Mouse (Mus musculus): Measurements from ENCODE around the gene Gnpnat1. TPM values are rescaled to one million over a fixed set of nuclear protein-coding genes. Genes with fewer than 3 reads are reported as not detected.

The Gnpnat1 gene
- polyA plus RNA-seq, 1 experiment from 2014 or later = 55.6 TPM

DNA sequence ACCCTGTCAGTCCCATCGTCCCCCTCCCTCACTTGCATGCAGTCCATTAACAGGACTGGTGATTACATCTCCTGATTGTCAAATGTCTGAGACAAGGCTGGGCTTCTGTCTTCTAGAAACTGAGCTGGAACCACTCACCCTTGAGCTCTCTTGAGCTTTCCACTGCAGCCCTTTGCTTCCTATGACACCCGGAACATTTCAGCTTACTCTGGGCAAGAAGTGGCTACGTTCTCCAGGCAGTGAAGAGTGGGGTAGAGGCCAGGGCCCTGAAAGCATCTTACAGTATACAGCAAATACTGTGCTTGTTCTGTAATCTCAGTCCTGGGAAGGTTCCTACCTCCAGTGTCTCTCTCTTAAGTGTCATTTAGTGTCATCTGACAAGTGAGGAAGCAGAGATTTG, 15.5 kb downstream of the Gnpnat1 start:
- ATAC-seq (replicated peaks; ENCODE audit: low FRiP score) = no peak; the same call in 1 of the 2 replicates
- Histone ChIP-seq H3K36me3 (no peaks in the 10 kb centered on the region), H3K9me3 (replicated peaks) (no peaks in the 10 kb centered on the region), H3K4me1 (peaks cover 17% of the 10 kb centered on the region), H3K4me2 (peak overlapping the region; percentile 81), H3K9ac (peak overlapping the region; percentile 86), H3K4me3 (replicated peaks) (peak overlapping the region; percentile 81), H3K27me3 (no peaks in the 10 kb centered on the region), H3K27ac (peak overlapping the region; percentile 93)
- WGBS = 16% methylated on average over 3 of the region's 3 CpGs

DNA sequence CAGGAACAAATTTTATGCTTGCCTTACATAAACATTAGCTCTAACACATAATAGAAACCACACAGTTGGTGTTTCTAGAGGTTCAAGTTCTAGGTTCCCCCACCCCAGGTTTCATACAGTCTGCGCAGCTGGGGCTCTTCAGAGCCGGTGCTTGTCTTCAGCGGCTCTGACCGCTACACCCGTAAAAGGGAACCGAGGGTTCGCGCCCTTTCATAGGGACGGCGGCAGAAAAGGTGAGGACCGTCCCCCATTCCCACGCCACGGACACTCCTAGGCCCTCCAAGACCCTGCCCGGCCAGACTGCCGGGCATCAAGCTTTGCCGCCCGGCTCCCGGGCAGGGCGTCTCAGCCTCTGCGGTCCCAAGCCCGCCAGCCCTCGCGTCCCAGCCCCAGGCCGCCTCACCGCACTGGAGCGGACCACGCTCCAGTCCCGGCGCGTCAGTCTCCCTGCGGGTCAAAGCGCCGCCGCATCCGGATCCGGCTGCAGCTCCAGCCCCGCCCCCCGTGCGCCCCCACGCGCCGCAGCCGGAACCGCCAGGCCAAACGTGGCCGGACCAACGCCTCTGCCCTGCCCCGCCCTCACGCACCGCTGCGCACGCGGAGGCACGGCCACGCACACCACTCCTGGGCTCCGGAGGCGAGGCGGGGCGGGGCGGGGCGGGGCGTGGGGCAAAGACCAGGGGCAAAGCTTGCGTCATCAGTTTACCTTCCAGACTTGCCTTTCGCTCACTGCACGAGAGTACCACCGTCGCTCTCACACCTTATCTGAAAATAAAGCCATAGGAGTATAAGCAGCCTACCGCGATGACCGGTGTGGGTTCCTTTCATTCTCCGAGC, 16.1 kb downstream of the Gnpnat1 start:
- H3K9me3 ChIP-seq (replicated peaks) = no peaks in the 10 kb centered on the region
- peak overlapping the region; percentile 81 for H3K4me2 ChIP-seq
- no peaks in the 10 kb centered on the region for H3K27me3 ChIP-seq
- H3K36me3 ChIP-seq = no peaks in the 10 kb centered on the region
- peak overlapping the region; percentile 86 for H3K9ac ChIP-seq
- WGBS = under 1% methylated on average over 68 of the region's 71 CpGs
- H3K27ac ChIP-seq = peak overlapping the region; percentile 93
- ATAC-seq (replicated peaks; ENCODE audit: low FRiP score) = peak; percentile 97
- H3K4me3 ChIP-seq (replicated peaks) = peak overlapping the region; percentile 81
- peaks cover 17% of the 10 kb centered on the region for H3K4me1 ChIP-seq

DNA sequence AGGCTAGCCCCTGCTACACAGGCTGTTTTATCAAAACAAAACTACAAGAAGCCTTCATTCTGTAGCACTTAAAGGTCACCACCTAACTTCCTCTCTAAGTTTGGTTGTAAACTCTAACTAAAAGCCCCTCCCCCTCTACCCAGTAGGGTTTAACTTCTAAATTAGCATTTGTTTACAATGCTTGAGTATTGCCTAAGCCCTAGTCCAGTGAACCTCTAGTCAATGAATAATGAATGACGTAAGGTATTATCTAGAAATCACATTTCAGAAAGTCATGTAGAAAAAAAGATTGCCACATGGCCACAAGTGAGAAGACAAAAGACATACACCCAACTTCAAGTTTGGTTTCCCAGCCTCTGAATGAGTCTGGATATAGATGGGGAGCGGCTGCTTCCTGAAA, 17.2 kb downstream of the Gnpnat1 start:
- ATAC-seq (replicated peaks; ENCODE audit: low FRiP score) = peak; percentile 27; the same call in 1 of the 2 replicates
- peaks cover 17% of the 10 kb centered on the region for H3K4me1 ChIP-seq
- H3K4me2 ChIP-seq = peak overlapping the region; percentile 81
- H3K27ac ChIP-seq = peak overlapping the region; percentile 93
- peaks cover 8% of the 10 kb centered on the region; the same call in 1 of the 2 replicates for H3K36me3 ChIP-seq
- H3K9ac ChIP-seq = 0 out of 2 replicates have a peak overlapping the region, but pooled peaks have one; percentile 86
- no peaks in the 10 kb centered on the region for H3K9me3 ChIP-seq (replicated peaks)
- no peaks in the 10 kb centered on the region for H3K27me3 ChIP-seq
- WGBS = 18% methylated on average over 2 of the region's 2 CpGs
- peak overlapping the region; percentile 81 for H3K4me3 ChIP-seq (replicated peaks)

DNA sequence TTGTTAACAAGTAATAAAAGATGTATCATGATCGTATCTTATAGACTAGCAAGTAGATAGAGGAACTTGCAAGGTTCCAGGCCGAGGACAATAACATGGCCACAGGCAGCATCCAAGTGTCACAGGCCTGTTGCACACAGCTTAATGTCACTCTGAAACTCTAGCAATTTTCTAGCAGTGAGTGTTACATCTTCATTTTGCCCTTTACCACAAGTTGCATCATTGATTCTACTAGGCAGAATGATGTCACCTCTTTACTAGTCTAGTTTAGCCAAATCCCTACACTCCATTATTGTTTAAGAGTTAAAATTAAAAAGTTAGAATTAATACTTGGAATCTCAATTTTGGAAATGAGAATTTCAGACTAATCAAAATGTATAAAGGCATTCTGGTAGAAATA, 19.1 kb downstream of the Gnpnat1 start:
- no peak for ATAC-seq (replicated peaks; ENCODE audit: low FRiP score)

DNA sequence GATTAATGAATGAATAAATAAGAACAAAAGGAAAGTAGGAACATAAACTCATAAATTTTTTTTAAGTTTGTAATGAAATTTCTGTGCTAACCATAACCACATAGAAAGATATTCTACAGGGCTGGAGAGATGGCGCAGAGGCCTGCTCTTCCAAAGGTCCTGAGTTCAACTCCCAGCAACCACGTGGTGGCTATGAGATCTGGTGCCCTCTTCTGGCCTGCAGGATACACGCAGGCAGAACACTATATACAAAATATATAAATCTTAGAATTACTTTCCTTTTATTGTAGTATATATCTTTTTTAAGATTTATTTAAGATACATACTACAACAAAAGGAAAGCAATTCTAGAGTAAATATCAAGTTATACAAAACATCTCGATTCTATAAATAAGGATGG, 21.8 kb downstream of the Gnpnat1 start:
- Histone ChIP-seq H3K27ac (no peak overlapping the region), H3K4me1 (peaks cover 12% of the 10 kb centered on the region), H3K9ac (no peak overlapping the region), H3K4me3 (replicated peaks) (no peak overlapping the region), H3K9me3 (replicated peaks) (no peaks in the 10 kb centered on the region), H3K27me3 (no peaks in the 10 kb centered on the region), H3K36me3 (peaks cover 48% of the 10 kb centered on the region), H3K4me2 (no peak overlapping the region)
- ATAC-seq (replicated peaks; ENCODE audit: low FRiP score) = no peak
- 85% methylated on average over 4 of the region's 4 CpGs for WGBS

More for the DNA sequence above, 19.1 kb downstream of the Gnpnat1 start:
- Histone ChIP-seq H3K27me3 (no peaks in the 10 kb centered on the region), H3K27ac (no peak overlapping the region), H3K9me3 (replicated peaks) (no peaks in the 10 kb centered on the region), H3K4me2 (no peak overlapping the region), H3K36me3 (peaks cover 23% of the 10 kb centered on the region), H3K4me3 (replicated peaks) (no peak overlapping the region), H3K9ac (no peak overlapping the region), H3K4me1 (peaks cover 17% of the 10 kb centered on the region)
- WGBS = 90% methylated on average over 2 of the region's 2 CpGs

DNA sequence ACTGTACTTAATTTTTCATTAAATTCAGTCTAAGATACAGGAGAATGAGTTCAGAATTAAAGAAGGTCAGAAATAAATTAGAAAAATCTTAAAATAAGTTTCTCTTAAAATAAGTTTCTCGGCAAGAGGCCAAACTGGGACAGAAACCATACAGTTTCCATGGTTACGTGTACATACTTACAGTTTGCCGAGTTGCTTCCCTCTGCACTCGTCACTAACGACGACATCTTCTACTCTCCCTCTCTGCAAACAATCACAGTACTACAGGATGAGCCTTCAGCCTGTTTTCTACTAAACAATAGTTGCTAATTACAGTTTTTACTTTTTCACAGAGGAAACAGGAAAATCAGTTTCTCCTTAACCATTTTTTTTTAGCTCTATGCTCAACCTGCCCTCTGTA, 24.0 kb downstream of the Gnpnat1 start:
- H3K9ac ChIP-seq = no peak overlapping the region
- H3K27ac ChIP-seq = no peak overlapping the region
- WGBS = 89% methylated on average over 6 of the region's 6 CpGs
- H3K4me2 ChIP-seq = no peak overlapping the region
- H3K4me3 ChIP-seq (replicated peaks) = no peak overlapping the region
- H3K27me3 ChIP-seq = no peaks in the 10 kb centered on the region
- H3K4me1 ChIP-seq = no peaks in the 10 kb centered on the region
- ATAC-seq (replicated peaks; ENCODE audit: low FRiP score) = no peak
- H3K9me3 ChIP-seq (replicated peaks) = no peaks in the 10 kb centered on the region
- peaks cover 48% of the 10 kb centered on the region for H3K36me3 ChIP-seq

DNA sequence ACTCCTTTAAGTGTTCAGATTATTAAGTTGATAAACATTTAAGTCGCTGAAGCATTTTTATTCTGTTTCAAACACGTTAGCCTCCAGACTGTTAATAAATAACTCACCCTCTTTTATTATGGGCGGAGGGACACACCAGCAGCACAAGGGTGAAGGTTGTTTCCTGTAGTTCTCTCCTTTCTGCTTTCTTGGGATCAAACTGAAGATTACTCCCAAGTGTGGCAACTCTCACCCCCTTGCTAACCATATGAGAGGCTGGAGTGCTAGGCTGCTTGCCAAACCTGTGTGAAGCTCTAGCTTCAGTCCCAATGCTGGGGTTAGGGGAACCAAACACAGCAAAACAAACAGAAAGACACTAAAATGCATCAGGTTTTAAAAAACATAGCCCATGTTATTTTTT, 25.9 kb downstream of the Gnpnat1 start:
- H3K9ac ChIP-seq = no peak overlapping the region
- H3K27me3 ChIP-seq = no peaks in the 10 kb centered on the region
- peak overlapping the region; percentile 54; the same call in 1 of the 2 replicates for H3K27ac ChIP-seq
- no peak overlapping the region for H3K4me3 ChIP-seq (replicated peaks)
- WGBS = 45% methylated on average over 3 of the region's 3 CpGs
- no peaks in the 10 kb centered on the region for H3K9me3 ChIP-seq (replicated peaks)
- no peak for ATAC-seq (replicated peaks; ENCODE audit: low FRiP score)
- peaks cover 48% of the 10 kb centered on the region for H3K36me3 ChIP-seq
- H3K4me2 ChIP-seq = no peak overlapping the region
- no peaks in the 10 kb centered on the region for H3K4me1 ChIP-seq

DNA sequence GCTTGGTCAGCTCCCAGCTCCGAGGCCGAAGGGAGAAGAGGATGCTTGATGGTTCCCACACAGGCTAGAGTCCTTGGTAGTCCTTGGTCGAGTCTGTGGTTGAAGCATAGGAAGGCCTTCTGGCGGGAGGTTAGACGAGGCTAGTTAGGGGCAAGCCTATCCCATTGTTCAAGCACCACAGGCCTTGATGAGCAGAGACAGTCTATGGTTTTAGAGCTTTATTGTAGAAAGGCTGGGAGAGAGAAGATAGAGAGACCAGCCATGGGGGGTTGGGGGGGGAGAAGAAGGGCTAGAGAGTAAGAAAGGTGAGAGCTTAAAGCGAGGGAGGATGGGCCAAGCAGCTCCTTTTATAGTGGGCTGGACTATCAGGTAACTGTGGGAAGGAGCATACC, 39.5 kb downstream of the Gnpnat1 start:
- H3K4me3 ChIP-seq (replicated peaks) = no peak overlapping the region
- no peaks in the 10 kb centered on the region for H3K9me3 ChIP-seq (replicated peaks)
- H3K9ac ChIP-seq = no peak overlapping the region
- H3K4me1 ChIP-seq = no peaks in the 10 kb centered on the region
- no peak for ATAC-seq (replicated peaks; ENCODE audit: low FRiP score)
- H3K4me2 ChIP-seq = no peak overlapping the region
- no peak overlapping the region for H3K27ac ChIP-seq
- WGBS = 90% methylated on average over 6 of the region's 6 CpGs
- H3K36me3 ChIP-seq = peaks cover 33% of the 10 kb centered on the region
- H3K27me3 ChIP-seq = no peaks in the 10 kb centered on the region

DNA sequence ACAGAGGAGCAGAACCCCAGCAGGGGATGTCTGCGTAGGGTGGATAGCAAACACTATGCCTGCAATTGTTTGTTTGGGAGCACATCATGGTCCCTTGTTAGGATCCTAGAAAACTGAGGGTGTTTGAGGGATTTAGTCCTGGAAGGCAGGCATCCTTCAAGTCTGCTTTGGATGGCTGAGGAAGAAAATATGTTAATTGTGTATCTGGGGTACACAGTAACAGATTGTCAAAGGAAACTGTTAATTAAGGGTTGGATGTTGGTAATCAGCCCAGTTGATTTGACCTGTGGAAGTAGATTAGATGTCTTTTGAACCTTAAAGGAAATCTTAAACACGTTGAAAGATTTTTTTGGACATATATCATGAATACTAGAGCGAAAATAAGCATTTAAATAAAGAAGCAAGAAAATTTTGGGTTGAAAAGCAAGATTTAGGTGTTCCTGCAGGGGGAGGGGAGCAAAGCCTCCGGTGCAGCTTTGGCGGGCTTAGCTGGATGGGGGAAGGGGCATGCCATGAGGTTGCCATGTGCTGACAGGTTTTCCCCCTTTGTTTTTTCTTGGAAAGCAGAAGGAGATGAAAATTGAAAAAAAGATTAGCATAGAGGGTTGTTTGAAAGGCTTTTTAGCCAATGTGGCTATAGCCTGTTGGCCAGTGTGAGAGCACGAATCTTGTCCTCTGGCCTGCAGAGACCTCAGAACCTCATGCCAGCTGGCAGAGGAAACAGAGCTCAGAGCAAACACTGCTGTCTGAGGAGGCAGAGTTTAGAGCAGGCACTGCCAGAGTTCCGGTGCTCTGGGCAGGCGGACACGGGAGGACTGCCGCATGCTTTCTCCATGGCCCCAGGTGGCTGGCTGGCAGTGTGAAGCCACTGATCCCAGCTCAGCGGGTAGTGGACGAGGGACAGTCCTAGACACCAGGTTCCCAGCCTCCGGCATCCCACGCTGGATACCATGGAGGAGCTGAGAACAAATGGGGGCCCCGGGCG, 40.2 kb downstream of the Gnpnat1 start:
- Histone ChIP-seq H3K4me3 (replicated peaks) (no peak overlapping the region), H3K27me3 (no peaks in the 10 kb centered on the region), H3K9me3 (replicated peaks) (no peaks in the 10 kb centered on the region), H3K36me3 (peaks cover 32% of the 10 kb centered on the region), H3K4me2 (no peak overlapping the region), H3K27ac (no peak overlapping the region), H3K9ac (no peak overlapping the region), H3K4me1 (no peaks in the 10 kb centered on the region)
- WGBS = 89% methylated on average over 16 of the region's 16 CpGs
- no peak for ATAC-seq (replicated peaks; ENCODE audit: low FRiP score)

DNA sequence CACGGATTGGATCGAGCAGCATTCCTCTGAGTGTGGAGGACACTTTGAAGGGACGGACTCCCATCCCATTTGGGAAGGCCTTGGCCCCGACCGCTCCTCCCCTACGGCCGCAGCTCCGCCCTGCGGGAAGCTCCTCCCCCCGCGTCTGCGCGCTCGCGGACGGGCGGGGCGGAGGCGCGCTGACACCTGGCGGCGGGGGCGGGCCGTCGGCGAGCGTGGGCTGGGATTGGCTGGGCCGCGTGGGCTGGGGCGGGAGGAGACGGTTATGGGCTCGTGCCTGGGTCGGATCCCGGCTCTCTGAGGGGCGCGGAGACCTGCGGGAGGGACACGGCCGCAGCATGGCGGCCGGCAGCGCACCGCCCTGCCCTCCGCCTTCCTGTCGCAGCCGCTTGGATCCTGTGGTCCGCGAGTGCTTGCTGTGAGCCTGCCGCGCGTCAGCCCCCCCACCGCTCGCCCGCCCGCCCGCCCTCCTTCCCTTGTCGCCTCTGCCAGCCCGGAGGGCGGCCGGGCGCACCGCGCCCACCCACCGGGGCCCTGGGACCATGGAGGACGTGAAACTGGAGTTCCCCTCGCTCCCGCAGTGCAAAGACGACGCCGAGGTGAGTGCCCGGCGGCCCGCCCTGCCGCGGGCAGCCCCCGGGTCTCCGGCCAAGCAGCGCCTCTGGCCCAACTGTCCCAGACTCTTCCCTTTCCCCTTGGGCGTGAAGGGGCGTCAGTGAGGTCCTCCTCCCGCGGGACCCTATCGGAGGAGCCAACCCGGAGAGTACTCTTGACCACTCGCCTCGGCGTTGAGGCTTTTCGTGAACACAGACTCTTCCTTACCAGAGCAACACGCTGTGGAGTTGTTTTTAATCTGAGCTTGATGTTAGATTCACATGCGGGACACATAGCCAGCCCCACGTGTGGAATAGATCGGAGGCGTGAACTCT, 53.5 kb downstream of the Gnpnat1 start, which contains the start of gene Styx:
Gene Styx (plus strand): TSS at position 163 of the 929 bp plus-strand sequence.
- H3K4me1 ChIP-seq = peaks cover 13% of the 10 kb centered on the region
- H3K27ac ChIP-seq = peak within 1 kb of the TSS; percentile 85
- H3K4me3 ChIP-seq (replicated peaks) = peak within 1 kb of the TSS; percentile 73
- peaks cover 26% of the 10 kb centered on the region for H3K36me3 ChIP-seq
- peak; percentile 99 for ATAC-seq (replicated peaks; ENCODE audit: low FRiP score)
- peak within 1 kb of the TSS; percentile 78 for H3K9ac ChIP-seq
- no peaks in the 10 kb centered on the region for H3K9me3 ChIP-seq (replicated peaks)
- under 1% methylated on average over 71 of the region's 93 CpGs for WGBS
- H3K4me2 ChIP-seq = peak within 1 kb of the TSS; percentile 65
- no peaks in the 10 kb centered on the region for H3K27me3 ChIP-seq

DNA sequence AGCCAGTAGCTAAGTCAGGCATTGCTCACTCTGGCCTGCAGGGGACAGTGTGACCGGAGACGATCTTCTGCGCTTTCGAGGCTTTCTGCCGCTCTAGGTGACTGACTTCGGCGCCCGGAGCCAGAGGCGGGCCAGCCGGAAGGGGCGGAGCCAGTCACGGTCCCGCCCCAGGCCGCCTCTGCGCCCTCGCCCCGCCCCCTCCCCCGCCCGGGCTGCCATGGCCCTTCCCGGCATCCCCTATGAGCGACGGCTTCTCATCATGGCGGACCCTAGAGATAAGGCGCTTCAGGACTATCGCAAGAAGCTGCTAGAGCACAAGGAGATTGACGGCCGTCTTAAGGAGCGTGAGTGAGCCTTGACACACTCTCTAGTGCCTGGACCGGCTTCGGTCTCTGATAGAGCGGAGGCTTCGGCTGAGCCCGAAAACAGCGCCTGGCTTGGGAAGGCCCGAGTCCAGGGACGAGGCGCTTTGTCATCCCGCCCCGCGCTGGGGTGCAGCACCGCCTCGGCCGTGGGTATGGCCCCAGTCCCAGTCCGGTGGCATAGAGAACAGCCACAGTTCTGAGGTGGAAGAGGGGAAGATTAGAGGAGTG, 75.0 kb downstream of the Gnpnat1 start, which contains the start of gene Psmc6:
Gene Psmc6 (plus strand): TSS at position 200 of the 593 bp plus-strand sequence.
- H3K36me3 ChIP-seq = peaks cover 34% of the 10 kb centered on the region
- under 1% methylated on average over 44 of the region's 44 CpGs for WGBS
- H3K4me1 ChIP-seq = peaks cover 9% of the 10 kb centered on the region
- peak within 1 kb of the TSS; percentile 64 for H3K4me2 ChIP-seq
- H3K4me3 ChIP-seq (replicated peaks) = peak within 1 kb of the TSS; percentile 94
- no peaks in the 10 kb centered on the region for H3K27me3 ChIP-seq
- peak; percentile 98 for ATAC-seq (replicated peaks; ENCODE audit: low FRiP score)
- H3K27ac ChIP-seq = peak within 1 kb of the TSS; percentile 89
- peak within 1 kb of the TSS; percentile 96 for H3K9ac ChIP-seq
- no peaks in the 10 kb centered on the region for H3K9me3 ChIP-seq (replicated peaks)
